Mouse (Mus musculus) liver, embryonic 16.5 days (tissue): ENCODE data around the gene Mrgpra2b. TPM values are rescaled to one million over a fixed set of nuclear protein-coding genes. Genes with fewer than 3 reads are reported as not detected.
"Not testable (repeated sequence)": the region's sequence is repeated elsewhere in the genome, so short reads cannot be mapped to it uniquely, and the experiment has no call there.

Source experiments
- ATAC-seq: fragments of 200-750 bp; cut with Nextera tagmentation; 2 replicates; pipeline ENCODE4 v1.8.0; 2017; ENCODE audit warnings: low read depth, mild to moderate bottlenecking, moderate number of reproducible peaks, moderate library complexity
- H3K27ac ChIP-seq: fragments of 300-500 bp; sonication (generic); 2 replicates; pipeline ENCODE4 v1.5.1; 2014; ENCODE audit warnings: mild to moderate bottlenecking, low read length
- H3K27me3 ChIP-seq: fragments of 300-500 bp; sonication (generic); 2 replicates; pipeline ENCODE4 v1.6.1; 2014; ENCODE audit warnings: low read depth, low read length, mixed read lengths; ENCODE audit not compliant: control insufficient read depth, insufficient read depth
- H3K36me3 ChIP-seq: fragments of 300-500 bp; sonication (generic); 2 replicates; pipeline ENCODE4 v1.6.1; 2014; ENCODE audit warnings: mild to moderate bottlenecking; ENCODE audit not compliant: control insufficient read depth, insufficient read depth
- H3K4me1 ChIP-seq: fragments of 300-500 bp; sonication (generic); 2 replicates; pipeline ENCODE4 v1.6.1; 2014; ENCODE audit warnings: low read depth, low read length, mixed read lengths; ENCODE audit not compliant: control insufficient read depth
- H3K4me2 ChIP-seq: fragments of 300-500 bp; sonication (generic); 2 replicates; pipeline ENCODE4 v1.6.1; 2014; ENCODE audit warnings: low read depth, low read length, mixed read lengths
- H3K4me3 ChIP-seq: fragments of 300-500 bp; sonication (generic); 2 replicates; pipeline ENCODE4 v1.5.1; 2014; ENCODE audit warnings: low read depth, mild to moderate bottlenecking, low read length
- H3K9ac ChIP-seq: fragments of 300-500 bp; sonication (generic); 2 replicates; pipeline ENCODE4 v1.6.1; 2014; ENCODE audit warnings: low read depth, low read length
- H3K9me3 ChIP-seq: fragments of 300-500 bp; sonication (generic); replicated peaks from 2 replicates; pipeline ENCODE4 v1.6.1; 2016; ENCODE audit warnings: low read length; ENCODE audit not compliant: control insufficient read depth
- WGBS: fragments of 180-500 bp; shearing (Covaris S2); extraction: QIAGEN DNeasy Blood & Tissue Kit; methylation state at CpG from one replicate; pipeline ENCODE4 v1.1.7; 2014; ENCODE audit not compliant: insufficient replicate concordance; 5-methylcytosine and 5-hydroxymethylcytosine counted together
- polyA plus RNA-seq: library from polyadenylated mRNA; unstranded; fragments of >200 nt; fragmentation: Nextera tagmentation; extraction: Ambion mirVana; gene quantifications from 2 replicates; pipeline ENCODE4 v1.2.1, GENCODE M21; 2015

Mrgpra2b gene
- polyA plus RNA-seq, 1 experiment from 2014 or later: 2.5 TPM

DNA sequence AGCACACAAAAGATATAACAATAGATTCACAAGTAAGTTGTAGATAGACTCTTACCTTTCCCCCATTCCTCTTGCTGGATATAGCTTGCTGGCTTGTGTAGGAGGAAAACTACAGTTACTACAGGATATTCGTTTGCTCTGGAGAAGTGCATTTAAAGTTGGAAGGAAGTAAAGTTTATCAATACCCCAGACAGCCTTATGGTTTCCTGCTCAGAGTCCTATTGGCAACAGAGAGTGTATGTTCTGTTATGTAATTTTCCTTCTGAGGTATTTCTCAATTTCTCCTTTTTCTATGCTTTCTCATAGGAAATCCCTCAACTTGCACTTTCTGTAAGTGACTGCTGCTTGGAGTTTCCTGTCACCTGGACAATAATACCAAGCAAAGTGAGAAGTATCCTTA lies 76.6 kb downstream of the Mrgpra2b start, which contains the start of gene Mrgpra2a:
Gene Mrgpra2a (minus strand): TSS at position 125 of the 400 bp plus-strand sequence.
- not testable (repeated sequence) for ATAC-seq, H3K27ac ChIP-seq, H3K4me3 ChIP-seq, H3K27me3 ChIP-seq, H3K9me3 ChIP-seq, H3K36me3 ChIP-seq, H3K4me1 ChIP-seq, H3K4me2 ChIP-seq, H3K9ac ChIP-seq
- no CpG with 5 or more reads among the region's 1 CpGs for WGBS

DNA sequence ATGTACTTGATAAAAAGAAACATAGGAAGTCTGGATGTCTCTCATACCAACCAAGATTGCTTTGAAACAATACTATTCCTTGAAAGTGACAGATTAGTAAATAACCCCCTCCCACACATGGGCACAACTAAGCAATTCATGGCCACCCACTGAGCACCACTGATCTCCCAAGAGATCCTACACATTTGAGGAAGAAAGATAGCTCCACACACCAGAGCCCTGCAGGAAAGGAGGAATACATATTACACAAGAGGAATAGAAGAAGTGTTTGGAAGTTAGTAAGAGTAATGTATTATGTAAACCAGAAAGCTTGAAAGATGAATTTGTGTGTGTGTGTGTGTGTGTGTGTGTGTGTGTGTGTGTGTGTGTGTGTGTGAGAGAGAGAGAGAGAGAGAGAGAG lies 82.9 kb downstream of the Mrgpra2b start:
- H3K4me3 ChIP-seq, H3K27ac ChIP-seq, H3K9me3 ChIP-seq, H3K4me2 ChIP-seq, H3K27me3 ChIP-seq, H3K4me1 ChIP-seq, ATAC-seq, H3K9ac ChIP-seq, H3K36me3 ChIP-seq: not testable (repeated sequence)

DNA sequence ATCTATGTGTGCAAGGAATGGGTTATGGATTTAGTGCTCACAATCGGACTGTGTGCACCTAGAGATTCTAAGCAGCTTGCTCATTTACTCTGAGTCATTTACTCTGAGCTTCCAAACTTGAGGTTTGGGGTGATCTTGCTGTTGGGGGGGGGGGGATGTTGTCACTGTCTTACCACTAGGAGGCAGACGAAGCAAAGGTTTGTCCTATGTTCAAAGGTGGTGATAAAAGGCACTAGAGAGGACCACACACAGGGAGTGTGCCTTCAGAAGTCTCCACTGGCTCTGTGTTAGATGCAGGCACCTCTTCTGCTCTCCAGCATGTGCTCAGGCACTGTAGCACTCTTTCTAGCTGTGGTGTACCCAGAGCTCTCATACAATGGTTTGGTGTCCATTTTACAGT lies 92.2 kb downstream of the Mrgpra2b start:
- H3K4me2 ChIP-seq: not testable (repeated sequence)
- WGBS: 19% methylated on average over 1 of the region's 2 CpGs

DNA sequence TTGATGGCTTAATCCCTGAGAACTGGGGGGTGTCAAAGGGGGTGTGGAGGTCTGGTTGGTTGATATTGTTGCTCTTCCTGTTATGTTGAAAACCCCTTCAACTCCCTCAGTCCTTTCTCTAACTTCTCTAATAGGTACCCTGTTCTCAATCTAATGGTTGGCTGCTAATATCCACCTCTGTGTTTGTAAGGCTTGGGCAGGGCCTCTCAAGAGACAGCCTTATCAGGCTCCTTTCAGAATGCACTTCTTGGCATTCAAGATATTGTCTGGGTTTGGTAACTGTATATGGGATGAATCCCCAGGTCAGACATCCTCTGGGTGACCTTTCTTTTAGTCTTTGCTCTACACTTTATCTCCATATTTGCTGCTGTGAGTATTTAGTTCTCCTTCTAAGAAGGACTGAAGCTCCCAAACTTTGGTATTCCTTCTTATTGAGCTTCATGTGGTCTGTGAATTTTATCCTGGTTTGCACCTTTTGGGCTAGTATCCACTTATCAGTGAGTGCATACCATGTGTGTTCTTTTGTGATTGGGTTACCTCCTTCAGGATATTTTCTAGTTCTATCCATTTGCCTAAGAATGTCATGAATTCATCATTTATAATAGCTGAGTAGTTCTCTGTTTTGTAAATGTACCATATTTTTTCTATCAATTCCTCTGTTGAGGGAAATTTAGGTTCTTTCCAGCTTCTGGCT lies 100.7 kb downstream of the Mrgpra2b start:
- not testable (repeated sequence) for H3K9me3 ChIP-seq, ATAC-seq, H3K9ac ChIP-seq, H3K27me3 ChIP-seq, H3K27ac ChIP-seq, H3K36me3 ChIP-seq, H3K4me3 ChIP-seq, H3K4me2 ChIP-seq, H3K4me1 ChIP-seq

More for the DNA sequence above, 92.2 kb downstream of the Mrgpra2b start:
- not testable (repeated sequence) for ATAC-seq, H3K9me3 ChIP-seq, H3K27me3 ChIP-seq, H3K4me3 ChIP-seq, H3K27ac ChIP-seq, H3K4me1 ChIP-seq, H3K9ac ChIP-seq, H3K36me3 ChIP-seq

Other genes with a start within 250 kb of the Mrgpra2b start
- gene Mrgpra1, start 174.6 kb downstream of the Mrgpra2b start, polyA plus RNA-seq: not detected in 2 replicates
- 0.63 and 1.1 TPM in 2 replicates for gene Mrgpra2a, start 76.7 kb downstream of the Mrgpra2b start, polyA plus RNA-seq
- not detected in 2 replicates for gene Mrgpra3, start 72.5 kb upstream of the Mrgpra2b start, polyA plus RNA-seq